Mouse (Mus musculus) inflammation-experienced regulatory T-cells, adult 6 months (primary cell): Measurements from ENCODE around the gene Zbtb11. TPM values are rescaled to one million over a fixed set of nuclear protein-coding genes. Genes with fewer than 3 reads are reported as not detected.
A peak's percentile ranks its signal among the peaks of the same experiment; 100 is the strongest.
"Not testable (repeated sequence)": the region's sequence is repeated elsewhere in the genome, so short reads cannot be mapped to it uniquely, and the experiment has no call there.

Experiments
- ATAC-seq: one replicate; pipeline ENCODE4 v1.8.0; 2017
- polyA plus RNA-seq, 3 experiments: library from polyadenylated mRNA; unstranded; fragments of 100-300 nt; shearing (Covaris generic); gene quantifications; one replicate each; pipeline ENCODE4 v1.2.1; 2017

The Zbtb11 gene
- polyA plus RNA-seq, 3 experiments from 2014 or later: 26.6 to 34.4 (median 26.8) TPM

GRCm38 (mm10) chr16:56038090-56038489, 64.4 kb downstream of the Zbtb11 start:
- no peak for ATAC-seq

DNA sequence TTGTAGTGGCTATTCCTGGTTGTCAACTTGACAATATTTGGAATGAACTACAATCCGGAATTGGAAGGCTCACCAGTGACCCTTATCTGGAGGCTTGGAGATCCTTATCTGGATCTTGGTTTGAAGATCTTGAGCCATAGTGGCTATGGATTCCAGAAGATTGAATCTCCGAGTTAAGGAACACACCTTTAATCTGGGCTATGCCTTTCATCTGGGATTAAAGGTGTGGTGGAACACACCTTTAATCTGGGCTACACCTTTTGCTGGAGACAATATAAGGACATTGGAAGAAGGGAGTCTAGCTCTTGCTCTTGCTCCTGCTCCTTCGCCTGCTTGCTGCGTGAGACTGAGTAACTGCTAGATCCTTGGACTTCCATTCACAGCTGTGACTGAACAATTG, 74.4 kb downstream of the Zbtb11 start, which contains the start of gene Senp7:
Gene Senp7 (plus strand): TSS at position 301 of the 400 bp plus-strand sequence.
- ATAC-seq: not testable (repeated sequence)

- no peak for ATAC-seq
Measured at GRCm38 (mm10) chr16:56055911-56056310, 82.2 kb downstream of the Zbtb11 start.

GRCm38 (mm10) chr16:56056944-56057590, 83.4 kb downstream of the Zbtb11 start:
- peak; percentile 46 for ATAC-seq

DNA sequence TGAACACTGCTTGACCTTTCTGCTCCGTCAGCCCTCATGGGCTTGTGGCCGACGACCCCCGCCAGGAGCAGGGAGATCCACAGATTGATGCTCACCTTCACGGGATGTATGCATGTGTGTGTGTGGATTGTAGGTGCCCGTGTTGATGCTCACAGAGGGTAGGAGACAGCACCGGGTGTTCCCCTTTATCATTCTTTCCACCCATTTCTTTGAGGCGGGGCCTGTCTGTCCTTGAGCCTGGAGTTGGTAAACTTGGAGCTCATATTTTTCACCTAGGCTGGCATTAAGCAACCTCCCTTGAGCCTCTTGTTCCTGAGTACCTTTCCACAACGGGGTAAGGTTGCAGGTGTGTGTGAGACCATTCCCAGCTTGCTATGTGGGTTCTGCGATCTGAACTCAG, 84.5 kb downstream of the Zbtb11 start:
- ATAC-seq: no peak

Other genes starting within 250 kb of the Zbtb11 start
- gene Nfkbiz, start 135.0 kb upstream of the Zbtb11 start, polyA plus RNA-seq: 10 to 100 TPM; 24.7 to 39.2 (median 36.9) TPM
- 10 to 100 TPM; 13.7 to 36.9 (median 22.6) TPM for gene Nxpe3, start 78.6 kb upstream of the Zbtb11 start, polyA plus RNA-seq
- 10 to 100 TPM; 21.2 to 26.1 (median 25.2) TPM for gene Cep97, start 39.0 kb upstream of the Zbtb11 start, polyA plus RNA-seq
- 1,000 to 10,000 TPM; 1,415 to 2,046 (median 1,545) TPM for gene Rpl24, start 7.6 kb upstream of the Zbtb11 start, polyA plus RNA-seq
- gene Pcnp, start 55.9 kb downstream of the Zbtb11 start, polyA plus RNA-seq: 100 to 1,000 TPM; 229 to 302 (median 268) TPM
- 10 to 100 TPM; 24.6 to 33.4 (median 32.3) TPM for gene Trmt10c, start 63.9 kb downstream of the Zbtb11 start, polyA plus RNA-seq
- 10 to 100 TPM; 47.4 to 75.2 (median 62.0) TPM for gene Senp7, start 74.5 kb downstream of the Zbtb11 start, polyA plus RNA-seq
- gene Impg2, start 230.4 kb downstream of the Zbtb11 start, polyA plus RNA-seq: under 1 TPM in 2 of 3 experiments, not detected in 1; 0.28 to 0.52 TPM